Mouse (Mus musculus) kidney, postnatal 0 days (tissue): ENCODE results near the gene Rag2. TPM values are rescaled to one million over a fixed set of nuclear protein-coding genes. Genes with fewer than 3 reads are reported as not detected.

Experiments used
- ATAC-seq: fragments of 200-750 bp; cut with Nextera tagmentation; replicated peaks from 2 replicates; pipeline ENCODE4 v1.8.0; 2017; ENCODE audit warnings: low read depth, moderate number of reproducible peaks, moderate TSS enrichment, moderate library complexity; ENCODE audit not compliant: low FRiP score
- DNase-seq: peaks from one replicate; pipeline ENCODE4 v3.0.0-alpha.2; 2016; ENCODE audit warnings: low spot score
- H3K27ac ChIP-seq: fragments of 300-500 bp; sonication (generic); 2 replicates; pipeline ENCODE4 v1.5.1; 2014; ENCODE audit warnings: mild to moderate bottlenecking
- H3K27me3 ChIP-seq: fragments of 300-500 bp; sonication (generic); 2 replicates; pipeline ENCODE4 v1.6.1; 2014; ENCODE audit warnings: low read length, mixed read lengths; ENCODE audit not compliant: insufficient read depth
- H3K36me3 ChIP-seq: fragments of 300-500 bp; sonication (generic); 2 replicates; pipeline ENCODE4 v1.6.1; 2014; ENCODE audit warnings: low read length, mixed read lengths; ENCODE audit not compliant: insufficient read depth
- H3K4me1 ChIP-seq: fragments of 300-500 bp; sonication (generic); replicated peaks from 2 replicates; pipeline ENCODE4 v1.6.1; 2014; ENCODE audit warnings: antibody characterized with exemption, low read length, mixed read lengths; ENCODE audit not compliant: insufficient read depth
- H3K4me2 ChIP-seq: fragments of 300-500 bp; sonication (generic); 2 replicates; pipeline ENCODE4 v1.6.1; 2014; ENCODE audit warnings: mild to moderate bottlenecking, low read length, moderate library complexity, mixed read lengths
- H3K4me3 ChIP-seq: fragments of 300-500 bp; sonication (generic); replicated peaks from 2 replicates; pipeline ENCODE4 v1.5.1; 2014; ENCODE audit warnings: low read depth, low read length
- H3K9ac ChIP-seq: fragments of 300-500 bp; sonication (generic); 2 replicates; pipeline ENCODE4 v1.6.1; 2014; ENCODE audit warnings: low read depth, low read length
- H3K9me3 ChIP-seq: fragments of 300-500 bp; sonication (generic); replicated peaks from 2 replicates; pipeline ENCODE4 v1.6.1; 2016; ENCODE audit warnings: low read length, inconsistent platforms, mixed read lengths
- CTCF ChIP-seq: IDR thresholded peaks from 2 replicates; pipeline ENCODE4 v1.5.1; 2016; ENCODE audit warnings: antibody characterized with exemption, low read depth, mild to moderate bottlenecking, moderate library complexity
- WGBS: fragments of 180-500 bp; shearing (Covaris S2); extraction: QIAGEN DNeasy Blood & Tissue Kit; methylation state at CpG from one replicate; pipeline ENCODE4 v1.1.7; 2014; 5-methylcytosine and 5-hydroxymethylcytosine counted together
- polyA plus RNA-seq: library from polyadenylated mRNA; unstranded; fragments of >200 nt; fragmentation: Nextera tagmentation; extraction: Ambion mirVana; gene quantifications from 2 replicates; pipeline ENCODE4 v1.2.1, GENCODE M21; 2015

The Rag2 gene
- polyA plus RNA-seq, 1 experiment from 2014 or later, result not detected

DNA sequence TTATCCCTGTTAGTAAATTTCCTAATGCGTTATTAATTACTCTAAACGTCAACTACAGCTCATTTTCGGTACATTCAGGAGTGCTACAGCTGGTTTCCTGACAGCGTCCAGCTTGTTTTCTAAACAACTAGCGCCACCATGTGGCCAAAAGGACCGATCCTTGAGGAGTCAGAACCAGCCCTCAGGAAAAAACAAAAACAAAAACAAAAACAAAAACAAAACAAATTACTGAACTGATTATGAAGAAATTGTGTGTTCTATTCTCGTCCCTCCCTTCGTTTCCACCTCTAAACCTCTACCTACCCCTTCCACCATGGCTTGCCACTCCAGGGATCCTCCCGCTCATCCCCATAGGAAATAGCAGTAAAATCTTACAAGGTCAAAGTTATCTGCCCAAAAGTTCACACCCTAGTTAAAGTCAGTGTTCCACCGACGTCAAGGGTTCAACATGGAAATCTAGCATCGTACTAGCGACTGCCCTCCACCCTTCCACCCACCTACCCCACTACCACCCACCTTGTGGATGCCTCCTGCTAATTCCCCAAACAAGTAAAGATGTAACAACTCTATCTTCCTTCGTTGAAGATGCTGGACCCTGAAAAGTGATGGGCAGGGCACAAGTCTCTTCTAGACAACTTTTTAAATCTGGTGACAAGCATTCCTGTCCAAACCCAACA, 28.5 kb downstream of the Rag2 start:
- peak overlapping the region; percentile 23 for H3K4me3 ChIP-seq
- H3K27me3 ChIP-seq, result no peaks in the 10 kb centered on the region; the same call in 1 of the 2 replicates
- 0 out of 2 replicates have a peak overlapping the region, but pooled peaks have one; percentile 28 for H3K9ac ChIP-seq
- peak overlapping the region; percentile 60 for H3K4me2 ChIP-seq
- DNase-seq, result peak; percentile 89
- H3K27ac ChIP-seq, result no peak overlapping the region
- H3K4me1 ChIP-seq, result no peaks in the 10 kb centered on the region
- ATAC-seq, result peak; percentile 26; the same call in 1 of the 2 replicates
- no peaks in the 10 kb centered on the region for H3K36me3 ChIP-seq
- H3K9me3 ChIP-seq, result no peaks in the 10 kb centered on the region
- TF ChIP-seq CTCF, result peak; percentile 82
- WGBS, result 17% methylated on average over 14 of the region's 14 CpGs

DNA sequence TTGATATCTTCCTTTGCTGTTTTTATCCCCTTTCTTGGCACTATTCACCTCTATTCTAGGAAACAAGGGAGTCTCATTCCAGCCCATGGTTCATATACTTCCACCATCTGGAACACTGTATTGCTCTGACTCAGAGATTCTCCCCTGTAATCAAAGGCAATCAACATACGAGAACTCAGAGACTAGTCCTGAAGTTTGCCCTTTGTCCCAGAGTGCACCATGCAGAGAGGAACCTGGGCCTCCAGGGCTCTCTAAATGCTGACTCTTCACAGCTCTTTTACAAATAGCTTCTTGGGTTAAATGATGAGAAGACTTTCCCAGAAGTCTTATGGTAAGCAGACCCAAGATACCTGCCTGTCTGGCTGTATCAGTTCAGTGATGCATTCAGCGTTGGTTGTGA, 36.0 kb downstream of the Rag2 start:
- Histone ChIP-seq H3K4me3 (no peak overlapping the region), H3K36me3 (no peaks in the 10 kb centered on the region), H3K4me1 (no peaks in the 10 kb centered on the region), H3K9me3 (no peaks in the 10 kb centered on the region), H3K9ac (no peak overlapping the region), H3K27me3 (no peaks in the 10 kb centered on the region), H3K4me2 (no peak overlapping the region), H3K27ac (no peak overlapping the region)
- DNase-seq (no peak), ATAC-seq (no peak)
- WGBS, result 76% methylated on average over 2 of the region's 2 CpGs
- TF ChIP-seq CTCF, result no peak

DNA sequence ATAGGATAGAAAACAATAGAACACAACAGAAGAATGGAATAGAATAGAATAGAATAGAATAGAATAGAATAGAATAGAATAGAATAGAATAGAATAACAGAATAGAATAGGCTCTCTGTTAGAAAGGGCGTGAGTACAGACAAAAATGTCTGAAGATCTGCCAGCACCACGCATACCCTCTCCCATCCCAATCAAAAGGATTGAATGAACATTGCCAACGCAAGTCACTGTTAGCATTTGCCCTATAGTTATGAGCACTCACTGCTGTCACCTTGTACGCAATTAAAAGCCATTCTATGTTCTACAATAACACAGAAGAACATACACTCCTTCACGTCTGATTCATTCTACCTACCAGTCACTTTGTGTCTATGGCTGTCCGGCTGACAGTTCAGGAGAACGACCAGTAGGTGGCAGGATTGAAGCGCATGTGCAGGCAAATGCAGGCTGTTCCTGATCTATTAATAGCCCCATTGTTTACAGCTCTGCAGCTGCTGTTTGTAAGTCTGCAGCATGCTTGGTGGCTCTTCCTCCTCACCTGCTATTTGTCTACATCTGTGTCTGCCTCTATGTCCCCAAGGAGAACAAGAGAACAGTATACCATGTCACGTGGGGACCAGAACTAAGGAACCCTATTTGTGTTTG, 40.7 kb downstream of the Rag2 start:
- Histone ChIP-seq H3K4me2 (no peak overlapping the region), H3K27ac (no peak overlapping the region), H3K4me3 (no peak overlapping the region), H3K27me3 (no peaks in the 10 kb centered on the region), H3K36me3 (no peaks in the 10 kb centered on the region), H3K9ac (no peak overlapping the region), H3K4me1 (no peaks in the 10 kb centered on the region), H3K9me3 (no peaks in the 10 kb centered on the region)
- WGBS, result 24% methylated on average over 9 of the region's 9 CpGs
- peak; percentile 97 for TF ChIP-seq CTCF
- peak; percentile 92 for DNase-seq
- ATAC-seq, result peak; percentile 73; the same call in 1 of the 2 replicates

DNA sequence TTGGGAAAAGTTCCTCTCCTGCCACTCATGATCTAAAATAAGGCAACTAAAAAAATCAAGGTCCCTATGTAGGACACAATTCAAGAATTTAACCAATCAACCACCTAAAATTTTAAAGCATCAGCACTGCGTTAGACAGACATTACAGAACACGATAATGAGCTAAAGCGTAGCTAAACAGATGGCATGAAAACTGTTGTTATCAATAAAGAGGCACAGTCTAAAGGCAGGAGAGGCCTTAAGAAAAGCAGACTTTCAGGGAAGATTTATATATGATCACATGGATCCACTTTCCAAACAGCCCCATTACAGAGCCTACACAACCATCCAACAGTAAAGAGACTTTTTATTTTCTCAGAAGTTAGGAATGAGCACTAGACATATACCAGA, 41.2 kb downstream of the Rag2 start:
- 88% methylated on average over 3 of the region's 3 CpGs for WGBS
- no peaks in the 10 kb centered on the region for H3K4me1 ChIP-seq
- no peak for TF ChIP-seq CTCF
- H3K27ac ChIP-seq, result no peak overlapping the region
- no peak overlapping the region for H3K4me3 ChIP-seq
- no peak for DNase-seq
- no peaks in the 10 kb centered on the region for H3K27me3 ChIP-seq
- H3K9me3 ChIP-seq, result no peaks in the 10 kb centered on the region
- ATAC-seq, result no peak
- no peak overlapping the region for H3K9ac ChIP-seq
- H3K36me3 ChIP-seq, result no peaks in the 10 kb centered on the region
- no peak overlapping the region for H3K4me2 ChIP-seq

DNA sequence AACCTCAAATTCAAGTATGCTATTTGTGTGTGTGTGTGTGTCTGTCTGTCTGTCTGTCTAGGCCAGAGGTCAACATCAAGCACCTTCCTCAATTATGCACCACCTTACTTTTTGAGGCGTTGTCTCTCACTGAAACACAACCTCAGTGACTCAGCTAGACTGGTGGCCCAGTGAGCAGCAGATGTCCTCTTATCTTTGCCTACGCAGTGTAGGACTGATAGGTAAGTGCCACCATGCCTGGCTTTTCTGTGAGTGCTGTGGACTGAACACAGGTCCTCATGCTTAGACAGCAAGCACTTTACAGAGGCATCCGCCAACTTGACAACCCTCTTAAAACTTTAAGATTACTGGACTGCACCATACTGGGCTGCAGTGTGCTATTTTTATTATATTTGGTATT, 44.2 kb downstream of the Rag2 start:
- H3K4me1 ChIP-seq, result no peaks in the 10 kb centered on the region
- H3K9ac ChIP-seq, result no peak overlapping the region
- H3K4me2 ChIP-seq, result no peak overlapping the region
- no peak for DNase-seq
- no peaks in the 10 kb centered on the region for H3K27me3 ChIP-seq
- whole genome bisulfite sequencing, result 87% methylated on average over 3 of the region's 3 CpGs
- H3K4me3 ChIP-seq, result no peak overlapping the region
- ATAC-seq, result no peak
- no peak overlapping the region for H3K27ac ChIP-seq
- no peak for TF ChIP-seq CTCF
- no peaks in the 10 kb centered on the region for H3K9me3 ChIP-seq
- no peaks in the 10 kb centered on the region for H3K36me3 ChIP-seq

DNA sequence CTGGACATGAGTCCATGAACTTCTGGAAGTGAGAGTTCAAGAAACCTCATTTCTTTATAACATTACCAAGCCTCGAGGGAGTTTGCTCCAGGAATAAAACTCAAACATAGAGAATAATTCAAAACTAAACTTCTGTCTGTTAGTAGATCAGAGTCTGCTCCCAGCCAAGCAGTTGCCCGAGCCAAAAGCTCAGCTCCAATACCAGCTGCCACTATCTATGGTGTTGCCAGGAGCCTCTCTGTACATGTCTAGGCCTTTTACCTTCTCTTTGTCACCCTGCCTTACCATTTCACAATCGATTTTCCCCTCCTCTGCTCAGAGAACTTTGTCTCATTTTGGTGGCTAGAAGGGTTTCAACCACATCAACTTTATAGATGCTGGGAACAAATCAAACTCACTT, 49.0 kb downstream of the Rag2 start:
- H3K9me3 ChIP-seq, result no peaks in the 10 kb centered on the region
- WGBS, result 78% methylated on average over 3 of the region's 3 CpGs
- H3K27ac ChIP-seq, result no peak overlapping the region
- H3K36me3 ChIP-seq, result no peaks in the 10 kb centered on the region
- H3K4me1 ChIP-seq, result no peaks in the 10 kb centered on the region
- DNase-seq (no peak), ATAC-seq (no peak)
- no peak overlapping the region for H3K9ac ChIP-seq
- no peaks in the 10 kb centered on the region for H3K27me3 ChIP-seq
- H3K4me3 ChIP-seq, result no peak overlapping the region
- no peak for TF ChIP-seq CTCF
- H3K4me2 ChIP-seq, result no peak overlapping the region
